Mouse (Mus musculus) intestine, embryonic 14.5 days (tissue): ENCODE measurements around the gene Siah2. TPM values are rescaled to one million over a fixed set of nuclear protein-coding genes. Genes with fewer than 3 reads are reported as not detected.

ENCODE experiments used
- ATAC-seq: fragments of 200-750 bp; cut with Nextera tagmentation; replicated peaks from 2 replicates; pipeline ENCODE4 v1.8.0; 2017; ENCODE audit warnings: low read depth, moderate number of reproducible peaks, moderate TSS enrichment, moderate library complexity; ENCODE audit not compliant: low FRiP score, low TSS enrichment
- DNase-seq: peaks from one replicate; pipeline ENCODE4 v3.0.0-alpha.2; 2018; ENCODE audit warnings: low spot score
- H3K27ac ChIP-seq: fragments of 300-500 bp; sonication (generic); 2 replicates; pipeline ENCODE4 v1.5.1; 2014; ENCODE audit warnings: low read depth, mild to moderate bottlenecking, control low read depth
- H3K27me3 ChIP-seq: fragments of 300-500 bp; sonication (generic); replicated peaks from 2 replicates; pipeline ENCODE4 v1.6.1; 2014; ENCODE audit warnings: low read length, control low read depth; ENCODE audit not compliant: control insufficient read depth, insufficient read depth
- H3K36me3 ChIP-seq: fragments of 300-500 bp; sonication (generic); 2 replicates; pipeline ENCODE4 v1.6.1; 2014; ENCODE audit warnings: low read length, control low read depth; ENCODE audit not compliant: control insufficient read depth, insufficient read depth
- H3K4me1 ChIP-seq: fragments of 300-500 bp; sonication (generic); replicated peaks from 2 replicates; pipeline ENCODE4 v1.6.1; 2014; ENCODE audit warnings: low read length, control low read depth, mixed read lengths; ENCODE audit not compliant: control insufficient read depth, insufficient read depth
- H3K4me2 ChIP-seq: fragments of 300-500 bp; sonication (generic); 2 replicates; pipeline ENCODE4 v1.6.1; 2014; ENCODE audit warnings: low read length
- H3K4me3 ChIP-seq: fragments of 300-500 bp; sonication (generic); 2 replicates; pipeline ENCODE4 v1.5.1; 2014; ENCODE audit warnings: low read depth, low read length, control low read depth, mixed read lengths
- H3K9ac ChIP-seq: fragments of 300-500 bp; sonication (generic); 2 replicates; pipeline ENCODE4 v1.6.1; 2014; ENCODE audit warnings: mild to moderate bottlenecking, low read length
- H3K9me3 ChIP-seq: fragments of 300-500 bp; sonication (generic); 2 replicates; pipeline ENCODE4 v1.6.1; 2016; ENCODE audit warnings: low read length, control low read depth; ENCODE audit not compliant: control insufficient read depth
- WGBS: fragments of 180-500 bp; shearing (Covaris S2); extraction: QIAGEN DNeasy Blood & Tissue Kit; methylation state at CpG from one replicate; pipeline ENCODE4 v1.1.7; 2014; 5-methylcytosine and 5-hydroxymethylcytosine counted together
- polyA plus RNA-seq: library from polyadenylated mRNA; unstranded; fragments of >200 nt; fragmentation: Nextera tagmentation; extraction: Ambion mirVana; gene quantifications from 2 replicates; pipeline ENCODE4 v1.2.1, GENCODE M21; 2014

The Siah2 gene
- polyA plus RNA-seq, 1 experiment from 2014 or later, result 7.5 TPM

GRCm38 (mm10) chr3:58690619-58691373 is 1.4 kb downstream of the Siah2 start:
- Histone ChIP-seq H3K9me3 (no peaks in the 10 kb centered on the region; the same call in 1 of the 2 replicates), H3K4me3 (peak overlapping the region; percentile 64), H3K36me3 (no peaks in the 10 kb centered on the region), H3K27me3 (0 out of 2 replicates have a peak, but pooled peaks cover 4% of the 10 kb centered on the region), H3K27ac (no peak overlapping the region), H3K4me2 (peak overlapping the region; percentile 85), H3K9ac (peak overlapping the region; percentile 83), H3K4me1 (peaks cover 18% of the 10 kb centered on the region)
- no peak for ATAC-seq
- DNase-seq, result peak; percentile 86
- under 1% methylated on average over 24 of the region's 24 CpGs for WGBS

- Histone ChIP-seq H3K4me3 (no peak overlapping the region), H3K27me3 (0 out of 2 replicates have a peak, but pooled peaks cover 4% of the 10 kb centered on the region), H3K9ac (no peak overlapping the region), H3K4me1 (peaks cover 18% of the 10 kb centered on the region), H3K4me2 (peak overlapping the region; percentile 85), H3K27ac (no peak overlapping the region), H3K36me3 (no peaks in the 10 kb centered on the region), H3K9me3 (no peaks in the 10 kb centered on the region; the same call in 1 of the 2 replicates)
- no peak for DNase-seq
- 59% methylated on average over 3 of the region's 3 CpGs for WGBS
- ATAC-seq, result no peak
Measured at GRCm38 (mm10) chr3:58689721-58690120, 2.5 kb downstream of the Siah2 start.

GRCm38 (mm10) chr3:58689105-58689504 is 3.1 kb downstream of the Siah2 start:
- Histone ChIP-seq H3K4me2 (no peak overlapping the region), H3K4me3 (no peak overlapping the region), H3K9ac (no peak overlapping the region), H3K9me3 (no peaks in the 10 kb centered on the region), H3K27me3 (0 out of 2 replicates have a peak, but pooled peaks cover 4% of the 10 kb centered on the region), H3K27ac (no peak overlapping the region), H3K36me3 (no peaks in the 10 kb centered on the region), H3K4me1 (peaks cover 18% of the 10 kb centered on the region)
- ATAC-seq (no peak), DNase-seq (peak; percentile 39)
- 76% methylated on average over 7 of the region's 7 CpGs for WGBS

- H3K4me2 ChIP-seq, result no peak overlapping the region
- H3K4me1 ChIP-seq, result peaks cover 18% of the 10 kb centered on the region
- no peak overlapping the region for H3K27ac ChIP-seq
- 89% methylated on average over 4 of the region's 4 CpGs for WGBS
- no peaks in the 10 kb centered on the region for H3K36me3 ChIP-seq
- H3K4me3 ChIP-seq, result no peak overlapping the region
- H3K27me3 ChIP-seq, result 0 out of 2 replicates have a peak, but pooled peaks cover 4% of the 10 kb centered on the region
- ATAC-seq, result no peak
- no peak overlapping the region for H3K9ac ChIP-seq
- no peak for DNase-seq
- H3K9me3 ChIP-seq, result no peaks in the 10 kb centered on the region
Measured at GRCm38 (mm10) chr3:58688551-58688950, 3.6 kb downstream of the Siah2 start.

- no peak for ATAC-seq
- Histone ChIP-seq H3K9ac (no peak overlapping the region), H3K4me3 (no peak overlapping the region), H3K9me3 (no peaks in the 10 kb centered on the region), H3K4me2 (no peak overlapping the region), H3K4me1 (peaks cover 20% of the 10 kb centered on the region), H3K27ac (no peak overlapping the region), H3K36me3 (no peaks in the 10 kb centered on the region), H3K27me3 (no peaks in the 10 kb centered on the region)
- 57% methylated on average over 2 of the region's 2 CpGs for WGBS
- no peak for DNase-seq
Measured at GRCm38 (mm10) chr3:58686922-58687284, 5.3 kb downstream of the Siah2 start.

- no peak overlapping the region for H3K27ac ChIP-seq
- ATAC-seq, result no peak
- 82% methylated on average over 7 of the region's 7 CpGs for WGBS
Measured at GRCm38 (mm10) chr3:58686206-58686921, 5.8 kb downstream of the Siah2 start.

GRCm38 (mm10) chr3:58685396-58685795 is 6.8 kb downstream of the Siah2 start:
- no peaks in the 10 kb centered on the region for H3K27me3 ChIP-seq
- H3K27ac ChIP-seq, result no peak overlapping the region
- no peaks in the 10 kb centered on the region for H3K9me3 ChIP-seq
- WGBS, result 91% methylated on average over 3 of the region's 3 CpGs
- H3K4me1 ChIP-seq, result peaks cover 30% of the 10 kb centered on the region
- H3K9ac ChIP-seq, result no peak overlapping the region
- no peak for ATAC-seq
- H3K4me3 ChIP-seq, result no peak overlapping the region
- H3K4me2 ChIP-seq, result no peak overlapping the region
- DNase-seq, result no peak
- no peaks in the 10 kb centered on the region for H3K36me3 ChIP-seq

More at GRCm38 (mm10) chr3:58686206-58686921, 5.8 kb downstream of the Siah2 start:
- peaks cover 23% of the 10 kb centered on the region for H3K4me1 ChIP-seq
- H3K9ac ChIP-seq, result no peak overlapping the region
- H3K4me2 ChIP-seq, result no peak overlapping the region
- H3K36me3 ChIP-seq, result no peaks in the 10 kb centered on the region
- DNase-seq, result peak; percentile 46
- no peak overlapping the region for H3K4me3 ChIP-seq
- no peaks in the 10 kb centered on the region for H3K27me3 ChIP-seq
- no peaks in the 10 kb centered on the region for H3K9me3 ChIP-seq

GRCm38 (mm10) chr3:58683346-58683745 is 8.9 kb downstream of the Siah2 start:
- H3K27ac ChIP-seq, result no peak overlapping the region
- H3K9ac ChIP-seq, result no peak overlapping the region
- DNase-seq, result no peak
- no peaks in the 10 kb centered on the region for H3K36me3 ChIP-seq
- peaks cover 42% of the 10 kb centered on the region for H3K4me1 ChIP-seq
- no peak overlapping the region for H3K4me3 ChIP-seq
- no peak for ATAC-seq
- no peaks in the 10 kb centered on the region for H3K9me3 ChIP-seq
- H3K4me2 ChIP-seq, result no peak overlapping the region
- H3K27me3 ChIP-seq, result no peaks in the 10 kb centered on the region
- WGBS, result 72% methylated on average over 7 of the region's 7 CpGs
